Mouse (Mus musculus) embryonic facial prominence, embryonic 11.5 days (tissue): ENCODE data around the gene Mpped1. TPM values are rescaled to one million over a fixed set of nuclear protein-coding genes. Genes with fewer than 3 reads are reported as not detected.

Experiments used
- ATAC-seq: fragments of 200-750 bp; cut with Nextera tagmentation; replicated peaks from 2 replicates; pipeline ENCODE4 v1.8.0; 2017; ENCODE audit warnings: low read depth; ENCODE audit not compliant: insufficient number of reproducible peaks, low FRiP score, low TSS enrichment
- DNase-seq: peaks from one replicate; pipeline ENCODE4 v3.0.0-alpha.2; 2015; ENCODE audit warnings: low spot score
- H3K27ac ChIP-seq: fragments of 300-500 bp; sonication (generic); replicated peaks from 2 replicates; pipeline ENCODE4 v1.5.1; 2014; ENCODE audit warnings: mild to moderate bottlenecking, low read depth, low read length, control low read depth
- H3K27me3 ChIP-seq: fragments of 300-500 bp; sonication (generic); 2 replicates; pipeline ENCODE4 v1.6.1; 2014; ENCODE audit warnings: mild to moderate bottlenecking, low read length, moderate library complexity, mixed read lengths; ENCODE audit not compliant: control insufficient read depth, insufficient read depth
- H3K36me3 ChIP-seq: fragments of 300-500 bp; sonication (generic); replicated peaks from 2 replicates; pipeline ENCODE4 v1.6.1; 2014; ENCODE audit warnings: low read depth, mild to moderate bottlenecking, low read length, moderate library complexity, mixed read lengths; ENCODE audit not compliant: control insufficient read depth, insufficient read depth
- H3K4me1 ChIP-seq: fragments of 300-500 bp; sonication (generic); 2 replicates; pipeline ENCODE4 v1.6.1; 2014; ENCODE audit warnings: low read length, mixed read lengths; ENCODE audit not compliant: control insufficient read depth, insufficient read depth
- H3K4me2 ChIP-seq: fragments of 300-500 bp; sonication (generic); 2 replicates; pipeline ENCODE4 v1.6.1; 2014; ENCODE audit warnings: low read depth, mild to moderate bottlenecking, control low read depth, low read length, moderate library complexity
- H3K4me3 ChIP-seq: fragments of 300-500 bp; sonication (generic); 2 replicates; pipeline ENCODE4 v1.5.1; 2014; ENCODE audit warnings: low read depth, low read length, control low read depth
- H3K9ac ChIP-seq: fragments of 300-500 bp; sonication (generic); replicated peaks from 2 replicates; pipeline ENCODE4 v1.6.1; 2014; ENCODE audit warnings: mild to moderate bottlenecking, control low read depth, low read length
- H3K9me3 ChIP-seq: fragments of 300-500 bp; sonication (generic); replicated peaks from 2 replicates; pipeline ENCODE4 v1.6.1; 2016; ENCODE audit warnings: mild to moderate bottlenecking, low read length, inconsistent platforms, mixed read lengths; ENCODE audit not compliant: control insufficient read depth
- WGBS: fragments of 180-500 bp; shearing (Covaris S2); extraction: QIAGEN DNeasy Blood & Tissue Kit; methylation state at CpG from one replicate; pipeline ENCODE4 v1.1.7; 2014; 5-methylcytosine and 5-hydroxymethylcytosine counted together
- polyA plus RNA-seq: library from polyadenylated mRNA; unstranded; fragments of >200 nt; fragmentation: Nextera tagmentation; extraction: Ambion mirVana; gene quantifications from 2 replicates; pipeline ENCODE4 v1.2.1, GENCODE M21; 2014

Mpped1 gene
- polyA plus RNA-seq, 1 experiment from 2014 or later = 6.3 TPM

DNA sequence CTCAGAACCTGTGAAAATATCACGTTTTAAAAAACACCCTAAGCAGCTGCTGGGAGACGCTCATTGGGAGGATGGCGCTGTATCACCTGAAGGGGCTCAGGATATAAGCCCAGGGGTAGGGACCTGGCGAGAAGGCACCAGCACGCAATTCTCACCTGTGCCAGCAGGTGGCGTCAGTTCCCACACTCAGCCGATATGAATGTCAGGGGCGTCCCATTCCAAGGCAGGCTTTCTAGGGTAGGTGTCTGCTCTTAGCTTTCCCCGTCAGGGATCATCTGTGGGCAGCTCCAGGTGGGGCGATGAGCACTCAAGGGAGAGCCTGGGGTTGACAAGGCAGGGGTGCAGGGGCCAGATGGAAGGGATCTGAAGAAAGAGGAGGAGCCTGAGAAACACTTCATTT is 18.6 kb upstream of the Mpped1 start:
- H3K27me3 ChIP-seq = no peaks in the 10 kb centered on the region
- no peak overlapping the region for H3K4me2 ChIP-seq
- H3K27ac ChIP-seq = no peak overlapping the region
- no peak overlapping the region for H3K4me3 ChIP-seq
- no peaks in the 10 kb centered on the region for H3K9me3 ChIP-seq
- peak; percentile 81 for DNase-seq
- WGBS = 5% methylated on average over 10 of the region's 10 CpGs
- H3K4me1 ChIP-seq = peaks cover 1% of the 10 kb centered on the region
- no peak for ATAC-seq
- H3K36me3 ChIP-seq = no peaks in the 10 kb centered on the region
- no peak overlapping the region for H3K9ac ChIP-seq

DNA sequence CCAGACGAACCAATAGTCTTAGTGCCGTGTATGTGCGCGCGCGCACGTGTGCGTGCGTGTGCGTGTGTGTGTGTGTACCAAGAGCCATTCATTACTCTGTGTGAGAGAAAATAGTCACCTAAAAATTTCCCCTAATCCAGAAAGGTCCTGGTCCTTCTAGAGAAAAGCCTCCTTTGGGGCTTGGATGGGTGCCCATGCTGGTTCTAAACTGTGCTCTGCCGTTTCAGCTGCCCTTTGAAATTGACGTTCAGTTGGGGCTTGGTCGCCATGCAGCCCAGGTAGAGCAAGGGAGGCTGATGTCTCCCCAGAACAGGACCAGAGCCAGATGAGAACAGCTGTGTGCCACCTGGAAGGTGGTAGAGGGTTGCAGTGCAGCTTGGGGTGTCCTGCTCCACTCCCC is 17.8 kb upstream of the Mpped1 start:
- no peaks in the 10 kb centered on the region for H3K36me3 ChIP-seq
- H3K4me3 ChIP-seq = no peak overlapping the region
- no peak overlapping the region for H3K9ac ChIP-seq
- H3K9me3 ChIP-seq = no peaks in the 10 kb centered on the region
- WGBS = 89% methylated on average over 13 of the region's 13 CpGs
- ATAC-seq (no peak), DNase-seq (no peak)
- no peaks in the 10 kb centered on the region for H3K27me3 ChIP-seq
- no peak overlapping the region for H3K27ac ChIP-seq
- H3K4me1 ChIP-seq = peaks cover 3% of the 10 kb centered on the region
- no peak overlapping the region for H3K4me2 ChIP-seq

GRCm38 (mm10) chr15:83765388-83766029 is 13.8 kb upstream of the Mpped1 start:
- no peaks in the 10 kb centered on the region for H3K27me3 ChIP-seq
- H3K4me3 ChIP-seq = no peak overlapping the region
- WGBS = 11% methylated on average over 6 of the region's 6 CpGs
- H3K9me3 ChIP-seq = no peaks in the 10 kb centered on the region
- ATAC-seq = peak; percentile 61
- H3K27ac ChIP-seq = no peak overlapping the region
- H3K4me1 ChIP-seq = peaks cover 3% of the 10 kb centered on the region
- no peaks in the 10 kb centered on the region for H3K36me3 ChIP-seq
- peak; percentile 66 for DNase-seq
- H3K9ac ChIP-seq = no peak overlapping the region
- no peak overlapping the region for H3K4me2 ChIP-seq

DNA sequence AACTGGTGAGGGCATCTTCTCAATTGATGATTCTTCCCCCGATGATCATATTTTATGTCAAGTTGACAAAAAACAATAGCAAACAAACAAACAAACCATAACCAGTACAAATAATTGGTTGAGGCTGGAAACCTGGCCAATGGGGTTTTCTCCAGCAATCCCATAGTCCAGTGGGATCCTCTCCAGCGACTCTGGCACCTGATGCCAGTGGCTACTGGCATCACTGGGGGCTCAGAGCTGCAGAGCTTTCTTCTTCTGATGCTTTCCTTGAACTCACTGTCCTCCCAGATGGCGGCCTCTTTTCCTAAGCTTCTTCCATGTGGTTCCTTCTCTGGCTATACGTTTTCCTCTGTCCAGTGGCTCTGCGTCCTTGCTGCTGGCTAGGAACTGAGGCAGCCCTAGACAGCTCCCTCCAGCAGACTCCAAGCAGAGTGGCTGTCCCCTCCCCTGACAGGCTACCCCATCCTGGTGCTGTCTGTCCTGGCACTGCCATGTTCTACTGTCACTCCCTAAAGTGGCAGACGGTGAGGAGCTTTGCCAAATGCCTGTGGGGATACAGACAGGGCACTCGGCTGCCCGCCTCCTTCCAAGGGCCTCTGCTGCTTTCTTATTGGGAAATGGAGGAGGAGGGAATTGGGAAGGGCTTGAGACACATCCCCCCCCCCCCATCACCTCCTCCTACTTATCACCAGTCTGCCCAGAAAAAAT is 7.8 kb upstream of the Mpped1 start:
- no peak overlapping the region for H3K4me3 ChIP-seq
- no peaks in the 10 kb centered on the region for H3K36me3 ChIP-seq
- H3K4me1 ChIP-seq = no peaks in the 10 kb centered on the region
- H3K27ac ChIP-seq = no peak overlapping the region
- no peaks in the 10 kb centered on the region for H3K9me3 ChIP-seq
- no peak for DNase-seq
- no peak overlapping the region for H3K4me2 ChIP-seq
- no peak for ATAC-seq
- 75% methylated on average over 8 of the region's 8 CpGs for WGBS
- H3K9ac ChIP-seq = no peak overlapping the region
- H3K27me3 ChIP-seq = no peaks in the 10 kb centered on the region

DNA sequence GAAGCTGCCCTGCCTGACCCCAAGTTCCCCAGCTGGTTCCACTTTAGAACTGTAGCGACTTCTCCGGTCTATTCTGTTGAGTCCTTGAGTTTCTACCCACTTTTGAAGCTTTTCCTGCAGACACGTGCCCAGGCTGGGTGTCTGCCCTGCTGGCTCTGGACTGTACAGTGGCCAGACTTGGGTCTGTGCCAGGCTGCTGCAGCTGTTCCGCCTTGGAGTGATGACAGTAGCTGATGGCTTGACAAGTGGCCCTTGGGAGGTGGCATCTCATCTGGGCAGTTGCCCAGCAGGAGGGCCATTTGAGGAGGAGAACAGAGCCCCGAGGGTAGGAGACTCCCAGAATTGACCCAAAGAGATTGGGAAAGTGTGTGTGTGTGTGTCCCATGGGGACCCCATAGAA is 6.8 kb upstream of the Mpped1 start:
- H3K36me3 ChIP-seq = no peaks in the 10 kb centered on the region
- H3K27me3 ChIP-seq = no peaks in the 10 kb centered on the region
- WGBS = 55% methylated on average over 5 of the region's 5 CpGs
- H3K4me3 ChIP-seq = no peak overlapping the region
- DNase-seq = no peak
- no peak overlapping the region for H3K27ac ChIP-seq
- no peaks in the 10 kb centered on the region for H3K9me3 ChIP-seq
- ATAC-seq = no peak
- no peaks in the 10 kb centered on the region for H3K4me1 ChIP-seq
- H3K9ac ChIP-seq = no peak overlapping the region
- no peak overlapping the region for H3K4me2 ChIP-seq

DNA sequence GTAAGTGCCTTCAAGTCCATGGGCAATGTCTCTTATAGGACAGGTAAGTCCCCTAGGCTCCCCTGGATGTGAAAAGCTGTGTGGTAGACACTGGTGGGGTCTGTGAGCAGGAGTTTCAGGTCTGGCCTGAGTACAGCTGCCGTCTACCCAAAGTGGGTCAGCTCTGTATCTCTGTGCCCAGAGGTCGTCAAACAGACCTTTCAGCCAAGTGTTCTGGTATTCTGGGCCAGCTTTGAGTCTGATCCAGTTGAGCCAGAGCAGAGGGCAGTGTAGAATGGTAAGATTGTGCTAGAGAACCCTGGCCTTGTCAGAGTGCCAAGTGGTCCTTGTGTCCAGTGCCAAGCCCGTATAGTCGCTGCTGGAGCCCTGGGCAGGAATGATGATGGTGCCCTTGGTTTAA is 6.3 kb upstream of the Mpped1 start:
- DNase-seq = no peak

DNA sequence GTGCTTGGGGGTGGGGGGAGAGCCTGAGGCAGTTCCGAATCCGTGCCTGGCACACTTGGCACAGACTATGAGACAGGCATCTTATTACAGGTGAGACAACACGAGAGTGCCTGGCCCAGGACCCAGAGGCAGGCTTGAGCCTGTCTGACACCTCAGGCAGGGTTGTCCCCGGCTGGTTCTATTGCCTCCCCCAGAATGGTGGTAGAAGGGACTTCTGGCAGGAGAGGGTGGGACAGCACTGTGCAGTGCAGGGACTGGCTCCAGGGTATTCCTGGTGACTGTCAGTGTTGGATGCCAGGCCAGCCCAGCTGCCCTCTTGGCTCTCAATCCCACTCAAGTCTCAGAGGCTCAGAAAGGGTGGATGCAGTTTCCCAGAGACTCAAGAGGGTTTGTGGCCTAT is 4.3 kb upstream of the Mpped1 start:
- H3K4me3 ChIP-seq = no peak overlapping the region
- no peaks in the 10 kb centered on the region for H3K4me1 ChIP-seq
- H3K36me3 ChIP-seq = no peaks in the 10 kb centered on the region
- no peak overlapping the region for H3K27ac ChIP-seq
- ATAC-seq (no peak), DNase-seq (no peak)
- 54% methylated on average over 4 of the region's 4 CpGs for WGBS
- no peak overlapping the region for H3K4me2 ChIP-seq
- no peak overlapping the region for H3K9ac ChIP-seq
- peaks cover 10% of the 10 kb centered on the region for H3K27me3 ChIP-seq
- H3K9me3 ChIP-seq = no peaks in the 10 kb centered on the region

More for the DNA sequence above, 6.3 kb upstream of the Mpped1 start:
- Histone ChIP-seq H3K36me3 (no peaks in the 10 kb centered on the region), H3K9ac (no peak overlapping the region), H3K4me2 (no peak overlapping the region), H3K27me3 (no peaks in the 10 kb centered on the region), H3K27ac (no peak overlapping the region), H3K4me1 (no peaks in the 10 kb centered on the region), H3K4me3 (no peak overlapping the region), H3K9me3 (no peaks in the 10 kb centered on the region)
- WGBS = 87% methylated on average over 4 of the region's 4 CpGs
- no peak for ATAC-seq

DNA sequence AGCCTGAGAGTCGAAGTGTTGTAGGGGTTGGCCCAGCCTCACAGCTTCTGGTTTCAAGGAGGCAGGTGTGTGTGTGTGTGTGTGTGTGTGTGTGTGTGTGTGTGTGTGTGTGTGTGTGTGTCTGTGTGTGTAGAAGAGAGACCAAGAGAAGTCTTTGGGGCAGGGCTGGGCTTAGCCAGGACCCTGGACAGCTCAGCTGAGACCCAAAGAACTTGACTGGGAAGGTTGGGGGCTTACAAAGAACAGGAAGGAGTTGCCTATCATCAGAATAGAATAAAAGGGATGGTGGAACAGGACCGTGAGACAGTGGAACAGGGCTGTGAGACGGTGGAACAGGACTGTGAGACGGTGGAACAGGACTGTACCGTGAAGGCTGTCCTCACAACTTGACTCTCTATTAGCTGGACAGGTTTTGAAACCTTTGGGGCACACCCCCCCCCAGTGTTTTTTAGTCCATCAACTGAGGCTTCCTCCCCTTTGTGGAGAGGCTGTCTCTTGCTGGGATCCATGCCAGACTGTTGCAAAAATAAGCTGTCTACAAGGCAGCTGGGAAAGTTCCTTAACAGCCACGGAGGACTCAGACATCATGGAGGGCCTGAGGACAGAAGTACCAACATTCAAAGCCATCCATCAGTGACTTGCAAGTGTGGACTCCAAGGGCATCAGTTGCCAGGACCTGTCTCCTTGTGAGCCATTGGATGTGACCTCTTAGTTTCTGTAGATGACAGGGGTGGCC is 2.8 kb upstream of the Mpped1 start:
- H3K4me1 ChIP-seq = no peaks in the 10 kb centered on the region
- no peak overlapping the region for H3K9ac ChIP-seq
- peak; percentile 51 for DNase-seq
- 85% methylated on average over 6 of the region's 6 CpGs for WGBS
- H3K27me3 ChIP-seq = peaks cover 18% of the 10 kb centered on the region
- ATAC-seq = no peak
- no peaks in the 10 kb centered on the region for H3K36me3 ChIP-seq
- H3K4me2 ChIP-seq = no peak overlapping the region
- no peak overlapping the region for H3K27ac ChIP-seq
- H3K4me3 ChIP-seq = no peak overlapping the region
- no peaks in the 10 kb centered on the region for H3K9me3 ChIP-seq
